Mouse (Mus musculus): Measurements from ENCODE around the gene Pqbp1.

- TF ChIP-seq CTCF (IDR thresholded peaks at IDR 0.05) = no peak
- TF ChIP-seq EP300 (IDR thresholded peaks at IDR 0.05) = no peak
These were observed 29.2 kb downstream of the Pqbp1 start for GRCm38 (mm10) chrX:7869826-7870225.

Data from lung, postnatal 0 days (tissue).